Mouse (Mus musculus) c-Kit-negative CD71-positive TER-119-positive erythroid progenitor cells, embryonic 14.5 days (primary cell): ENCODE measurements around the gene Tmem258.
"Not testable (repeated sequence)": the region's sequence is repeated elsewhere in the genome, so short reads cannot be mapped to it uniquely, and the experiment has no call there.

Experiments used
- DNase-seq: peaks from one replicate; pipeline ENCODE4 v3.0.0-alpha.2; 2013; ENCODE audit warnings: low read depth, low spot score

Gene Tmem258

GRCm38 (mm10) chr19:10203848-10204615 is at the start of gene Tmem258, which contains the start of gene Fen1:
Tmem258 (plus strand) TSS chr19:10204014.
Fen1 (minus strand) TSS chr19:10204169.
- peak; percentile 86 for DNase-seq

- DNase-seq, result no peak
Measured at GRCm38 (mm10) chr19:10157725-10158124, 46.1 kb upstream of the Tmem258 start.

- DNase-seq, result no peak
Measured at GRCm38 (mm10) chr19:10163896-10164295, 39.9 kb upstream of the Tmem258 start.

- not testable (repeated sequence) for DNase-seq
Measured at GRCm38 (mm10) chr19:10165928-10166327, 37.9 kb upstream of the Tmem258 start.

- DNase-seq, result no peak
Measured at GRCm38 (mm10) chr19:10167112-10167511, 36.7 kb upstream of the Tmem258 start.

GRCm38 (mm10) chr19:10167951-10168350 is 35.9 kb upstream of the Tmem258 start:
- no peak for DNase-seq

GRCm38 (mm10) chr19:10168441-10168840 is 35.4 kb upstream of the Tmem258 start:
- DNase-seq, result no peak

GRCm38 (mm10) chr19:10169179-10169578 is 34.6 kb upstream of the Tmem258 start:
- no peak for DNase-seq

- not testable (repeated sequence) for DNase-seq
Measured at GRCm38 (mm10) chr19:10169692-10170330, 34.0 kb upstream of the Tmem258 start.

- DNase-seq, result no peak
Measured at GRCm38 (mm10) chr19:10170466-10170865, 33.3 kb upstream of the Tmem258 start.

GRCm38 (mm10) chr19:10171359-10171758 is 32.5 kb upstream of the Tmem258 start:
- no peak for DNase-seq

- no peak for DNase-seq
Measured at GRCm38 (mm10) chr19:10171846-10172245, 32.0 kb upstream of the Tmem258 start.

- DNase-seq, result peak; percentile 70
Measured at GRCm38 (mm10) chr19:10173116-10173718, 30.6 kb upstream of the Tmem258 start.

- DNase-seq, result no peak
Measured at GRCm38 (mm10) chr19:10173844-10174539, 29.8 kb upstream of the Tmem258 start.

GRCm38 (mm10) chr19:10174956-10175355 is 28.9 kb upstream of the Tmem258 start:
- DNase-seq, result no peak

- DNase-seq, result no peak
Measured at GRCm38 (mm10) chr19:10176477-10176876, 27.3 kb upstream of the Tmem258 start.

- DNase-seq, result no peak
Measured at GRCm38 (mm10) chr19:10176941-10177372, 26.9 kb upstream of the Tmem258 start.

- DNase-seq, result no peak
Measured at GRCm38 (mm10) chr19:10181225-10181624, 22.6 kb upstream of the Tmem258 start.

GRCm38 (mm10) chr19:10182142-10182541 is 21.7 kb upstream of the Tmem258 start:
- DNase-seq, result no peak

GRCm38 (mm10) chr19:10182670-10183298 is 21.0 kb upstream of the Tmem258 start, which contains the start of gene Fads1:
Fads1 (plus strand) TSS chr19:10182888.
- DNase-seq, result peak; percentile 76

GRCm38 (mm10) chr19:10183299-10183983 is 20.4 kb upstream of the Tmem258 start:
- DNase-seq, result peak; percentile 42
